Mouse (Mus musculus) limb, embryonic 14.5 days (tissue): ENCODE measurements at regions not wholly inside any gene's neighbourhood (a gene's known extent, or its start where the extent isn't known, plus 50 kb on each side); places are given as distances from the start of the nearest gene placed in this dataset.
A peak's percentile ranks its signal among the peaks of the same experiment; 100 is the strongest.

ENCODE experiments used
- ATAC-seq: fragments of 200-750 bp; cut with Nextera tagmentation; 2 replicates; pipeline ENCODE4 v1.8.0; 2017; ENCODE audit warnings: low read depth, moderate number of reproducible peaks, moderate TSS enrichment; ENCODE audit not compliant: low FRiP score
- DNase-seq: peaks from one replicate; pipeline ENCODE4 v3.0.0-alpha.2; 2015; ENCODE audit warnings: low spot score
- H3K27ac ChIP-seq: fragments of 300-500 bp; sonication (generic); replicated peaks from 2 replicates; pipeline ENCODE4 v1.5.1; 2014; ENCODE audit warnings: low read depth, mild to moderate bottlenecking, low read length, moderate library complexity, mixed read lengths
- H3K27me3 ChIP-seq: fragments of 300-500 bp; sonication (generic); 2 replicates; pipeline ENCODE4 v1.6.1; 2014; ENCODE audit warnings: low read length, mixed read lengths; ENCODE audit not compliant: control insufficient read depth, insufficient read depth
- H3K36me3 ChIP-seq: fragments of 300-500 bp; sonication (generic); 2 replicates; pipeline ENCODE4 v1.6.1; 2014; ENCODE audit warnings: mild to moderate bottlenecking, low read length, moderate library complexity, mixed read lengths; ENCODE audit not compliant: control insufficient read depth, insufficient read depth
- H3K4me1 ChIP-seq: fragments of 300-500 bp; sonication (generic); 2 replicates; pipeline ENCODE4 v1.6.1; 2014; ENCODE audit warnings: antibody characterized with exemption, low read length, mixed read lengths; ENCODE audit not compliant: control insufficient read depth, insufficient read depth
- H3K4me2 ChIP-seq: fragments of 300-500 bp; sonication (generic); replicated peaks from 2 replicates; pipeline ENCODE4 v1.6.1; 2014; ENCODE audit warnings: low read depth, mild to moderate bottlenecking, low read length, moderate library complexity; ENCODE audit not compliant: severe bottlenecking
- H3K4me3 ChIP-seq: fragments of 300-500 bp; sonication (generic); replicated peaks from 2 replicates; pipeline ENCODE4 v1.5.1; 2014; ENCODE audit warnings: low read length
- H3K9ac ChIP-seq: fragments of 300-500 bp; sonication (generic); 2 replicates; pipeline ENCODE4 v1.6.1; 2014; ENCODE audit warnings: mild to moderate bottlenecking, low read depth, low read length, moderate library complexity; ENCODE audit not compliant: severe bottlenecking
- H3K9me3 ChIP-seq: fragments of 300-500 bp; sonication (generic); 2 replicates; pipeline ENCODE4 v1.6.1; 2016; ENCODE audit warnings: low read length; ENCODE audit not compliant: control insufficient read depth
- POLR2A ChIP-seq: fragments of 200-500 bp; IDR thresholded peaks from 2 replicates; pipeline ENCODE4 v1.8.0; 2012; ENCODE audit warnings: inconsistent platforms, mild to moderate bottlenecking, moderate library complexity, borderline replicate concordance; ENCODE audit not compliant: insufficient read depth, insufficient read length; ENCODE audit errors: extremely low read depth
- WGBS: fragments of 180-500 bp; shearing (Covaris S2); extraction: QIAGEN DNeasy Blood & Tissue Kit; methylation state at CpG from one replicate; pipeline ENCODE4 v1.1.7; 2014; 5-methylcytosine and 5-hydroxymethylcytosine counted together

DNA sequence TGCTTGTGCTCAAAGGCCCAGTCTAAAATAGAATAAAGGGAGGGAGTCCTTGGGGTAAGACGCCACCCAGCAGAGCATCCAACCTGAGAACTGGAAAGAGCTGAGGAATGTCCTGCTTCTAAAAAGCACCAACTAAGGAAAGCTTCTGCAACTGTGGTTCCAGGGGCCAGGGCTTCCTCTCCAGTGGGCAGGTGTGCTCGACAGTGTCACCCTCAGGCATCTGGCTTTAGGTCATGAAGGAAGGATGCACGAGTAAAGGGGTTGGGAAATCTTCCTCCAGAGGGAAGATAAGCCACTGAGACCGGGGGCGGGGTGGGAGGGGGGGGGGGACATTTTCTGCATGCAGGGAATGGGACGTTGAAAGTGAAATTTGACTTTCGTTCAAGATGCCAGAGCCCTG is 101.2 kb upstream of the Akirin2 start:
- Histone ChIP-seq H3K4me2 (no peak overlapping the region), H3K9me3 (no peaks in the 10 kb centered on the region), H3K27ac (no peak overlapping the region), H3K36me3 (no peaks in the 10 kb centered on the region), H3K4me3 (no peak overlapping the region), H3K27me3 (no peaks in the 10 kb centered on the region), H3K4me1 (no peaks in the 10 kb centered on the region), H3K9ac (no peak overlapping the region)
- 81% methylated on average over 7 of the region's 7 CpGs for WGBS
- TF ChIP-seq POLR2A = no peak
- no peak for DNase-seq
- no peak for ATAC-seq

DNA sequence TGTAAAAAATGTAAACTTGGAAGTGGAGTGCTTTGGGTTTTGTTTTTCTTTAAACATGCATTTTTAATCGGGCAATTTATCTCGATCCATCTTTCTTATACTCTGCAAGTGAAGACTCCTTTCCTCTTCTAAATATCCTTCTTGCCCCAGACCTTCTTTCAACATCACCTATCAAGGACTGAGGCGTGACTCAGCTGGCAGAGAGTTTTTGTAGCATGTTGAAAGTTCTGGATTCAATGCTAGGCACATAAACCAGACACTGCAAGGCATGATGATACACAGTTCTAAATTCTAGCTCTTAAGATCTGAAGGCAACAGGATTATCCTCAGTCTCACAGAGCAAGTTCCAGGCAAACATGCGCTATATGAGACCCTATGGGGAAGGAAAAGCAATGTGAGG is 88.1 kb upstream of the Akirin2 start:
- Histone ChIP-seq H3K9ac (no peak overlapping the region), H3K4me1 (no peaks in the 10 kb centered on the region), H3K9me3 (no peaks in the 10 kb centered on the region), H3K4me3 (no peak overlapping the region), H3K27me3 (no peaks in the 10 kb centered on the region), H3K27ac (no peak overlapping the region), H3K36me3 (no peaks in the 10 kb centered on the region), H3K4me2 (no peak overlapping the region)
- no peak for DNase-seq
- TF ChIP-seq POLR2A = no peak
- no peak for ATAC-seq
- WGBS = 90% methylated on average over 4 of the region's 4 CpGs

DNA sequence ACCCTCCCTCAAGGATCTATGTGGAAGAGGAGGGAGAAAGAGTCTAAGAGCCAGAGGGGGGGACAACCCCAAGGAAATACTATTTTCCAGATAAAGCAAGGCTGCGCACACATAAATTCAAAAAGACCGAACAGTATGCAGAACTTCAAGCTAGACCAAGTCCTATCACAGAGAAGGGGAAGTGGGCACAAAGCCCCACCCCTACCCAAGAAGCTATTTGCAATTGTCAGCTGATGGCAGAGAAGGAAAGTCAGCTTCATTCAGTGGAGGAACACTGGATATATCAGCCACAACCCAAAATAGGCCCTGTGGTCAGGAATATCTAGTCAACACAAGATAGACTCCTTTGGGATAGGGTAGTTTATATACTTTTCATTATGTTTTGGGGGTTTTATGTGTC is 84.9 kb upstream of the Akirin2 start:
- 100% methylated on average over 2 of the region's 2 CpGs for WGBS
- Histone ChIP-seq H3K27me3 (no peaks in the 10 kb centered on the region), H3K4me3 (no peak overlapping the region), H3K27ac (no peak overlapping the region), H3K9me3 (no peaks in the 10 kb centered on the region), H3K9ac (no peak overlapping the region), H3K36me3 (no peaks in the 10 kb centered on the region), H3K4me2 (no peak overlapping the region), H3K4me1 (no peaks in the 10 kb centered on the region)
- DNase-seq (no peak), ATAC-seq (no peak)
- TF ChIP-seq POLR2A = no peak

DNA sequence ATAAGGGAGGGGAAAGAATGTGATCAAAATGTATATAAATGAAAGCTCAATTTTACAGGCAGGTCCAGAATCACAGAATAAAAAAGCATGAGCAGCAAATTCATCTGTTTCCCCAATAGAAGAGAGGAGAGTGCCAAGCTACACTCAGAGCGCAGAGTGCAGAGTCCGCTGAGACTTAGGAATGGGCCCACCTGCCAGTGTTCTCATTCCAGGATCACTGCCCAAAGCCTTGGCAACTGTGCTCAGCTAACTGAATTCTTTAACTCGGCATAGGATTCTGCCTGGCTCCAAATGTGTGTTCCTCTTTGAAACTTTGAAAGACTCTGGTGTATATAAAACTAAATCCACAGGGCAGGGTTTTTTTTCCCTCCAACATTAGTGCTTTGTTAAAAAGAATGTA is 84.4 kb upstream of the Akirin2 start:
- WGBS = 54% methylated on average over 3 of the region's 3 CpGs
- TF ChIP-seq POLR2A = no peak
- Histone ChIP-seq H3K4me3 (no peak overlapping the region), H3K27ac (no peak overlapping the region), H3K4me1 (no peaks in the 10 kb centered on the region), H3K9ac (no peak overlapping the region), H3K9me3 (no peaks in the 10 kb centered on the region), H3K27me3 (no peaks in the 10 kb centered on the region), H3K36me3 (no peaks in the 10 kb centered on the region), H3K4me2 (no peak overlapping the region)
- DNase-seq = peak; percentile 70
- 0 out of 2 replicates have a peak, but pooled peaks have one; percentile 34 for ATAC-seq

DNA sequence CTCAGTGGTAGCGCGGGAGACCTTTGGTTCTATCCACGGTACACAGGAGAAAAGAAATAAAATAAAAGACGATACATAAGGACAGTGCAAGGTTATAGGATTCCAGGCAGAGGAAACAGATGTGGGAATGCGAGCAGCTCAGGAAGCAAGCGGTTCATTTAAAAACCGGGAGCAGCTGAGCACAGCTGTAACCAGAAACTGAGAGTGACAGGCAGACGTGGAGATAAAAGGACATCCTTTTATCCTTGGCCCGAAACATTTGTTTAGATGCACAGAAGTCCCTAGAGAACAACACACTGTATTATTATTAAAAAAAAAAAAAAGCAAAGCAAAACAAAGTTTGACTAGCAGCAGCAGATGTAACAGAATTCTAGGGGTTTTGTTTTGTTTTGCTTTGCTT is 82.6 kb upstream of the Akirin2 start:
- TF ChIP-seq POLR2A = no peak
- peak; percentile 8 for DNase-seq
- Histone ChIP-seq H3K9me3 (no peaks in the 10 kb centered on the region), H3K4me3 (no peak overlapping the region), H3K4me1 (no peaks in the 10 kb centered on the region), H3K27ac (no peak overlapping the region), H3K27me3 (no peaks in the 10 kb centered on the region), H3K9ac (no peak overlapping the region), H3K4me2 (no peak overlapping the region), H3K36me3 (no peaks in the 10 kb centered on the region)
- 45% methylated on average over 9 of the region's 9 CpGs for WGBS
- no peak for ATAC-seq
